Comparison of ENCODE assay signal across 17 mouse cellular contexts in the genomic region with DNA sequence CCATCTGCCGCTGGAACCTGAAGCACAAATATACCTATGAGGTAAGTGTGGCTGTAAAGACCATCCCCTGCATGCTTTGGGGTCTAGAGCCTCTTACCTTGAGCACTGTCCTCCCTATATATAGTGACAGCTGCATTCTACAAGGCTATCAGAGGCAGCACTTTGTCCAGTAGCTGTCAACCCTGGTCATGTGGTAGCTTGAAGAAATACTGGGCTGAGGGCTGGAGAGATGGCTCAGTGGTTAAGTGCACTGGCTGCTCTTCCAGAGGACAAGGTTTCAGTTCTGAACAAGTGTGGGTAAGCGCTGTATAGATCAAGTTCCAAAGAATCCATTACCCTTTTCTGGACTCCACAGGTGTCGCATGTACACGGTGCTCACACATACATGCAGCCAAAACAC. TPM values are rescaled to one million over a fixed set of nuclear protein-coding genes. Genes with fewer than 3 reads are reported as not detected.
"Had no signal": no experiment of that assay in that cellular context is flagged by ENCODE, and none has a peak within 500 bp of the region (broad histone marks: within the 10 kb centered on the region; RNA-seq: fewer than 3 reads in every experiment).

No protein-coding gene starts in this region.

- H3K9me3 ChIP-seq: neural tube, embryonic 13.5 days; neural tube, embryonic 15.5 days; stomach, embryonic 15.5 days had no signal

- H3K4me3 ChIP-seq: neural tube, embryonic 13.5 days; neural tube, embryonic 15.5 days; stomach, embryonic 15.5 days had no signal

- DNase-seq: retina, postnatal 1 day; right cerebral cortex, adult 18-20 months; right cerebral cortex, postnatal 14 days; right cerebral cortex, postnatal 25 days; right cerebral cortex, postnatal 4 days; spleen, adult 18-20 months; thymus, adult 18-20 months; thymus, adult 2 months; thymus, postnatal 14 days; thymus, postnatal 25 days; thymus, postnatal 36 days; thymus, postnatal 4 days had no signal

- H3K27ac ChIP-seq: neural tube, embryonic 13.5 days; neural tube, embryonic 15.5 days; stomach, embryonic 15.5 days; stomach, postnatal 0 days had no signal

- H3K4me2 ChIP-seq: neural tube, embryonic 13.5 days; neural tube, embryonic 15.5 days; stomach, embryonic 15.5 days had no signal

- H3K27me3 ChIP-seq: neural tube, embryonic 13.5 days; neural tube, embryonic 15.5 days; stomach, embryonic 15.5 days had no signal

- H3K9ac ChIP-seq: neural tube, embryonic 13.5 days; neural tube, embryonic 15.5 days; stomach, embryonic 15.5 days had no signal

RNA-seq across cellular contexts. Expression of a gene that starts 21.2 kb away (rescaled TPM):
- total RNA-seq: neutrophil, adult 5-6 weeks had no signal
